Mouse (Mus musculus) cerebellum, adult 2 months (tissue): ENCODE results near the gene Pard6b.

Experiments
- CTCF ChIP-seq: fragments of 200-500 bp; IDR thresholded peaks from 2 replicates; pipeline ENCODE4 v1.5.1; 2011; ENCODE audit warnings: low read depth, mild to moderate bottlenecking, control low read depth, low read length, moderate library complexity, borderline replicate concordance; ENCODE audit not compliant: insufficient read depth
- POLR2A ChIP-seq: fragments of 200-500 bp; IDR thresholded peaks from 2 replicates; pipeline ENCODE4 v1.6.1; 2011; ENCODE audit warnings: low read length, control low read depth, borderline replicate concordance; ENCODE audit not compliant: insufficient read depth

DNA sequence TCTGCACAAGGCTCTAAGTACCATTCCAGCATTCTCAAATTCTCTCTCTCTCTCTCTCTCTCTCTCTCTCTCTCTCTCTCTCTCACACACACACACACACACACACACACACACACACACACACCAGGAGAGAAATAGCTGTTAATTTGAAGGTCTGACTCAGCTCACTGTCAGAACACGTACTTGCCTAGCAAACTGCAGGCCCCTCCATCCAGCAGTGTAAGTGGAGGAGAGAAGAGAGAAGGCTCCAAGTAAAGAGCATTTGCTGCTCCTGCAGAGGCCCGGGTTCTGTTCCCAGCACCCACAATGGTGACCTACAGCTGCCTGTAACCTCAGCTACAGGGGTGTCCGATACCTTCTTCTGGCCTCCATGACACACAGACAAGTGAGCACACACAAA is 37.7 kb downstream of the Pard6b start:
- TF ChIP-seq CTCF (no peak), POLR2A (no peak)
